Mouse (Mus musculus) myocyte (in vitro differentiated cells): ENCODE measurements at regions not wholly inside any gene's neighbourhood (a gene's known extent, or its start where the extent isn't known, plus 50 kb on each side); places are given as distances from the start of the nearest gene placed in this dataset.

ENCODE experiments used
- E2F4 ChIP-seq: IDR thresholded peaks from one replicate; pipeline ENCODE4 v1.6.1; 2011; ENCODE audit warnings: mild to moderate bottlenecking, control low read depth, moderate library complexity; ENCODE audit not compliant: insufficient read depth
- POLR2A ChIP-seq: IDR thresholded peaks from one replicate; pipeline ENCODE4 v1.6.1; 2011; ENCODE audit warnings: low read depth, mild to moderate bottlenecking, control low read depth, moderate library complexity; ENCODE audit not compliant: insufficient read length
- POLR2AphosphoS2 ChIP-seq: IDR thresholded peaks from one replicate; pipeline ENCODE4 v1.6.1; 2011; ENCODE audit warnings: low read depth, control low read depth; ENCODE audit not compliant: insufficient read length
- SRF ChIP-seq: IDR thresholded peaks from one replicate; pipeline ENCODE4 v1.6.1; 2011; ENCODE audit warnings: low read depth; ENCODE audit not compliant: control insufficient read depth, insufficient read length
- TCF12 ChIP-seq: IDR thresholded peaks from one replicate; pipeline ENCODE4 v1.6.1; 2011; ENCODE audit warnings: mild to moderate bottlenecking, control low read depth; ENCODE audit not compliant: poor library complexity, insufficient read depth, severe bottlenecking
- USF1 ChIP-seq: IDR thresholded peaks from one replicate; pipeline ENCODE4 v1.6.1; 2011; ENCODE audit warnings: low read depth, mild to moderate bottlenecking, control low read depth, moderate library complexity

DNA sequence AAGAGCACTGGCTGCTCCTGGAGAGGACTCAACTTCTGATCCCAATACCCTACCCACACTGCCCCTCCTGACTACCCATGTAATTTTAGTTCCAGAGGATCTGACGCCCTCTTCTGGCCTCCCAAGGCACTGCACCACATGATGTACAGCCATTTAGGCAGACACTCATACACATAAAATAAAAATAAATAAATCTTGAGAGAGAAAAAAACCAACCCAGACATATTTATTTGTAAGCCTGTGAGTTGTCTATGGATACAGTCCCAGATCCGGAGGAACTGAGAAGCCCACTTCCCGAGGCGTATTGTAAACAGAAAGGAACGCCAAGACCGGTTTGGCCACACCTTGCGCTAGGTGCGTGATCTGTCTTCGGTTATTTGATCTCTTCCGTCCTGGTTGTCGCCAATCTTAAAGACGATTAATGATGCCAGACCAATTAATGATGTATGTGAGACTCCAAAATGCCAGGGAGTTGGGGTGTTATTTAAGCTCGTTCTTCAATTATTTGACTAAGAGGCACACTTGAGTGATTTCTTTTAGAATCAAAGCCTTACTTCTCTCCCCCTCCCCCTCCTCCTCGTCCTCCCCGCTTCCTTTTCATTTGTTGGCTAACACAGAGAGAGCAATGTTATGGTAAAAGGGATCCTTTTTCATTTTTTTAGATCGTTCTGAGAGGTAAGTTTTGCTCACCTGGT, 118.7 kb upstream of the Zfp217 start:
- TF ChIP-seq SRF = no peak
- TF ChIP-seq E2F4 = no peak
- no peak for TF ChIP-seq POLR2AphosphoS2
- no peak for TF ChIP-seq POLR2A
- TF ChIP-seq USF1 = no peak
- no peak for TF ChIP-seq TCF12
